Mouse (Mus musculus) yolk sac, embryonic 10.5 days (tissue): ENCODE measurements around the gene Ifitm6.
"Not testable (repeated sequence)": the region's sequence is repeated elsewhere in the genome, so short reads cannot be mapped to it uniquely, and the experiment has no call there.

Experiments used
- DNase-seq: peaks from one replicate; pipeline ENCODE4 v3.0.0-alpha.2; 2017; ENCODE audit warnings: low spot score

Ifitm6 gene

DNA sequence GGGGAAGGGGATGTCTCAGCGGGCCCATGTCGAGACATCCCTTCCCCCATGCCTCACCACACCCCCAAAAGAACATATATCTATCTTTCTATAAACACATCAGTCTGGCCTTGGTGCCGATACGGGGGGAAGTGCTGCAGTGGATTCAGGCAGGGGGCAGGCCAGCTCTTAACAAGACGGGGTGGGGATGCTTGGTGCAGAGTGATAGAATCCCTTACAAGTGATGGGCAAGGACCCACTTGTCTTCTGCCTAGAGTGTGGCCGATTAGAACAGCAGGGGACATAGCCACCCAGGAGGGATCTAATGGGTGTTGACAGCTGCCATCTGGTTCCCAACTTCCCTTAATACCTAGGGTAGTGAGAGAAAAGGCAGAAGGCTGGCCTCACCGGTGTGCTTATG, 46.8 kb downstream of the Ifitm6 start:
- no peak for DNase-seq

DNA sequence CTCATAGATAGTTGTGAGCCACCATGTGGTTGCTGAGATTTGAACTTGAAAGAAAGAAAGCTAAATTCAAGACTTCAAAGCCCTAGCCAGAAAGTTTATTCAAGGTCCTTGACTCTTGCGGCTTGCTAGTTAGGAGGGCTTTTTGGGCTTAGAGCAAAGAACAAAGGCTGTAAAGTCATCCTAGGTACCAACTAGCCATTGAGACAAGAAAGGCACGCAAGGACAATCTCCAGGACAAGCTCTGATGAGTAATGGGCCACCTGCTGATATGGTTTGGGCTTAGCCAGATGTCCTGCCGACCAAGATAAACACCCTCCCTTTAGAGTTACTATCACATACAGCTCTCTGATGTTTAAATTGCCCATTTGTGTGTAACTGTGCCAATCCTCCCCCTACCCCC, 49.0 kb downstream of the Ifitm6 start:
- DNase-seq, result not testable (repeated sequence)

DNA sequence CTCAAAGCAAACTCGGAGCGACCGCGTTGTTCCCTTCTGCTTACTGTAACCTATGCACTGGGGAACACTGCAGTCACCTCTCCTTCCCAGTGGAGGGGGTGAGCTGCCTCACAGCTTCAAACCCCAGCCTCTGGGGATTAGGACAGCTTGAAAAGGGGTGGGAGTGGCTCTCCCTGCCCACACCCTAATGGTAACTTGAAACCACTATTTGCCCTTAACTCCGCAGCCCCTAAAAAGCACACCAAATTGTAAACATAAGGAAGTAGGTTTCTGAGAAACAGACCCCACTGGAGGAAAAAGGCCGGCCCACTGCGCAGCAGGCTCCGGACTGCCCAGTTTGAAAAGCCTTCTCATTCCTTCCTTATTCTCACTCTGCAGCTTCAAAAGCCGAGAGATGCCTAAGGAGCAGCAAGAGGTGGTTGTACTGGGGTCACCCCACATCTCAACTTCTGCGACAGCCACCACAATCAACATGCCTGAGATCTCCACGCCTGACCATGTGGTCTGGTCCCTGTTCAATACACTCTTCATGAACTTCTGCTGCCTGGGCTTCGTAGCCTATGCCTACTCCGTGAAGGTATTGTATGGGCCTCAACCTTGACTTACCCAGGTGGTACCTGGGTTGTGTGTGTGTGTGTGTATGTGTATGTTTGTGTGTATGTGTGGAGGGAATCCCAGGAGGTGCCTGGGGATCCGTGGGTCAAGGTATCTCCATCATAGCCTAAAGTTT, 49.7 kb downstream of the Ifitm6 start:
- peak; percentile 43 for DNase-seq

DNA sequence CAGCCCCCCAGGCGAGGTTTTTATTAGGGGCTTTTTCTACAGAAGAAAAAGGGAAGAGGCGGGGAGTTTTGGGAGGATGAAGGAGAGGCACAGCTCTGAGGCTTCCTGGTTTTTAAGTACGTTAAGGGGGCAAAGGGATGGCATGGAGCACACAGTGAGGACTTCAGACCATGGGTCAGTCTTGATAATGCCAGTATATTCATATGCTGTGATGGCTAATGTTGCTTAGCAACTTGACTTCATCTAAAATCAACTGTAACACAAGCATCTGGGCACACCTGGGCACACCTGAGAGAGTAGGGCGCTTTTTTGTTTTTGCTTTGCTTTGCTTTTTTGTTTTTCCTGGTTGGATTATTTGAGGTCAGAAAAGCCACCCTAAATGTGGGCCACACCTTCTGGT, 50.8 kb downstream of the Ifitm6 start, which contains the start of gene Ifitm1:
TSS of gene Ifitm1 (plus strand) at position 301 of the 400 bp plus-strand sequence.
- DNase-seq, result no peak
